Mouse (Mus musculus) urinary bladder, postnatal 14 days (tissue): Measurements from ENCODE around the gene Usp36.

Experiments used
- DNase-seq: peaks from one replicate; pipeline ENCODE4 v3.0.0; 2021; ENCODE audit warnings: low spot score

The Usp36 gene

GRCm38 (mm10) chr11:118298810-118299209, 8.8 kb upstream of the Usp36 start:
- no peak for DNase-seq

- DNase-seq, result no peak
Measured at GRCm38 (mm10) chr11:118297967-118298366, 7.9 kb upstream of the Usp36 start.

- DNase-seq, result no peak
Measured at GRCm38 (mm10) chr11:118295026-118295425, 5.0 kb upstream of the Usp36 start.

- no peak for DNase-seq
Measured at GRCm38 (mm10) chr11:118292671-118293070, 2.6 kb upstream of the Usp36 start.

GRCm38 (mm10) chr11:118289562-118289961, 482 bp downstream of the Usp36 start:
- DNase-seq, result peak; percentile 17

- DNase-seq, result no peak
Measured at GRCm38 (mm10) chr11:118289037-118289511, 970 bp downstream of the Usp36 start.

- DNase-seq, result no peak
Measured at GRCm38 (mm10) chr11:118287573-118287972, 2.5 kb downstream of the Usp36 start.

GRCm38 (mm10) chr11:118286434-118286833, 3.6 kb downstream of the Usp36 start:
- DNase-seq, result no peak

GRCm38 (mm10) chr11:118285791-118286190, 4.3 kb downstream of the Usp36 start:
- no peak for DNase-seq

- no peak for DNase-seq
Measured at GRCm38 (mm10) chr11:118280218-118280617, 9.8 kb downstream of the Usp36 start.

GRCm38 (mm10) chr11:118276328-118276727, 13.7 kb downstream of the Usp36 start:
- DNase-seq, result no peak

- no peak for DNase-seq
Measured at GRCm38 (mm10) chr11:118275092-118275491, 15.0 kb downstream of the Usp36 start.

GRCm38 (mm10) chr11:118269827-118270226, 20.2 kb downstream of the Usp36 start:
- no peak for DNase-seq

GRCm38 (mm10) chr11:118266666-118267046, 23.4 kb downstream of the Usp36 start:
- no peak for DNase-seq

GRCm38 (mm10) chr11:118266044-118266665, 23.9 kb downstream of the Usp36 start:
- DNase-seq, result no peak

GRCm38 (mm10) chr11:118265621-118266020, 24.4 kb downstream of the Usp36 start:
- no peak for DNase-seq

GRCm38 (mm10) chr11:118263146-118263545, 26.9 kb downstream of the Usp36 start:
- no peak for DNase-seq

GRCm38 (mm10) chr11:118260081-118260480, 30.0 kb downstream of the Usp36 start:
- no peak for DNase-seq

GRCm38 (mm10) chr11:118259580-118259979, 30.5 kb downstream of the Usp36 start:
- no peak for DNase-seq

- DNase-seq, result no peak
Measured at GRCm38 (mm10) chr11:118256371-118256770, 33.7 kb downstream of the Usp36 start.

- DNase-seq, result peak; percentile 62
Measured at GRCm38 (mm10) chr11:118254159-118254951, 35.7 kb downstream of the Usp36 start.

GRCm38 (mm10) chr11:118253447-118254158, 36.4 kb downstream of the Usp36 start:
- no peak for DNase-seq

- DNase-seq, result peak; percentile 42
Measured at GRCm38 (mm10) chr11:118249012-118249383, 41.0 kb downstream of the Usp36 start.
